In the genomic region with DNA sequence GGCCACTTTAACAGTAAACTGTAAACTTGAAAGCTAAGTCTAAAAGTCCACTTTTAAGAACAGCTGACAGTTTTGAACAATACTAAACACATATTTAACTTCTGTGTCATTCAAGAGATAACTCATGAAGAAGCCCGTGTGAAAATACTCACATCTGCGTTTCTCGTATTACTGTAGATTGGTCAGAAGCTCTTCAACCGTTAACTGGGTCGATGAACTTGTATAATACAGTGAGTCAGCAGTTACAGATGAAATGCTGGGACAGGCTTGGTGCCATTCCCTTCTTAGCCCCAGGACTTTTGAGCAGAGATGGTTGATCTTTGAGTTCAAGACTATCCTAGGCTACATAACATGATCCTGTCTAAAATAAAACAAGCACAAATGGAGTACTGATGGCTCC, we compare ENCODE assay signal across 15 mouse cellular contexts.
"Had no signal": no experiment of that assay in that cellular context is flagged by ENCODE, and none has a peak within 500 bp of the region (broad histone marks: within the 10 kb centered on the region; RNA-seq: fewer than 3 reads in every experiment).

No protein-coding gene starts in this region.

- H3K9me3 ChIP-seq: limb, embryonic 12.5 days; limb, embryonic 15.5 days; liver, embryonic 13.5 days had no signal

- H3K27ac ChIP-seq: limb, embryonic 12.5 days; limb, embryonic 15.5 days; liver, embryonic 13.5 days had no signal

- H3K27me3 ChIP-seq: limb, embryonic 12.5 days; limb, embryonic 15.5 days; liver, embryonic 13.5 days had no signal

- H3K4me3 ChIP-seq: limb, embryonic 12.5 days; limb, embryonic 15.5 days; liver, embryonic 13.5 days had no signal

- H3K4me2 ChIP-seq: limb, embryonic 12.5 days; limb, embryonic 15.5 days; liver, embryonic 13.5 days; midbrain, embryonic 11.5 days had no signal

- DNase-seq: kidney, postnatal 10 days; left cerebral cortex, postnatal 4 days; liver, embryonic 13.5 days; lung, adult 2 months; lung, postnatal 14 days; lung, postnatal 4 days; midbrain, embryonic 14.5 days; right cerebral cortex, postnatal 25 days; spleen, adult 18-20 months; thymus, adult 18-20 months; thymus, postnatal 4 days had no signal

- H3K9ac ChIP-seq: limb, embryonic 12.5 days; limb, embryonic 15.5 days; liver, embryonic 13.5 days had no signal

- ATAC-seq: intestine, postnatal 0 days had no signal

- H3K4me1 ChIP-seq: limb, embryonic 12.5 days; limb, embryonic 15.5 days; liver, embryonic 13.5 days had no signal
